Mouse (Mus musculus) spleen, postnatal 0 days (tissue): ENCODE measurements around the gene Pglyrp4. TPM values are rescaled to one million over a fixed set of nuclear protein-coding genes. Genes with fewer than 3 reads are reported as not detected.

Source experiments
- polyA plus RNA-seq: library from polyadenylated mRNA; unstranded; fragments of >200 nt; fragmentation: Nextera tagmentation; extraction: Ambion mirVana; gene quantifications from 2 replicates; pipeline ENCODE4 v1.2.1, GENCODE M21; 2015

Gene Pglyrp4
- 0.13 and 0.26 TPM in 2 replicates for polyA plus RNA-seq

DNA sequence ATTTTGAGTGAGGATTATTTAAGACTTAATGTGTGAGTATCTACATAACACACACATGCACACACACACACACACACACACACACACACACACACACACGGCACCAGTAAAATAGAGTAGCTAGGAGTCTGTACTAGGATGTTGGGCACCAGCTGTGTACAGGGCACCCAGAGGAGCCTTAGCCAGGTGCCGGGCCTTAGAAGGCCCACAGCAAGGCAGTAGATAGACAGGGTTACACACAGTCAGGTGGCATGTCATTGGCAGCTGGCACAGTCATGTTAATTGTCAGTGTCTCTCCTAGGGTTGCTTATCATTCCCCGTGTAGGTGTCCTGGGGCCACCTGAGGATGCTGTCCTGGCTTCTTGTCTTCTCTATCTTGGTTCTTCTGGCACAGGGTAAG, at the start of gene Pglyrp4:
Pglyrp4 (plus strand) TSS at position 301 of the 400 bp plus-strand sequence.

DNA sequence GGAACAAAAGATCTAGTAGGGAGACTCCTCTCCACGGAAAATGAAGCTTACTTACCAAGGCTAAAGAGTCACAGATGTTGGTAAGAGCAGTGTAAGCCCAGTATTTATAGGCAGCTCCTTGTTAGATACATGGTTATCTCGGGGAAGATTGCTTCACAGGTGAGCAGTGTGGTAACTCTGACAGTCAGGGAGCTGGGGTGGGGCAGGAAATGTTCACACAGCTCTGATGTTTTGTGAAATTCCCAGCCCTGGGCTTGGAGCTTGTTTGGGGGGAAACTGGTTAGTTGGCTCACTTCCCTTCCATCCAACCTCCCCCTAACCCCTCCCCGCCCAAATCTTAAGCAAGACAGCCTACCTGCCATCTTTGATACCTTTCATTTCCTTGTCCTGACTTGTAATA, 31.1 kb upstream of the Pglyrp4 start, which contains the start of gene S100a9:
S100a9 (minus strand) TSS at position 109 of the 400 bp plus-strand sequence.

GRCm38 (mm10) chr3:90777776-90778175, 51.1 kb downstream of the Pglyrp4 start, which contains the start of gene Gm5849:
TSS of gene Gm5849 (minus strand) at chr3:90777876.

Other genes starting within 250 kb of the Pglyrp4 start
- 36.4 and 43.7 TPM in 2 replicates for gene Snapin, start 235.9 kb upstream of the Pglyrp4 start, polyA plus RNA-seq
- gene Chtop, start 217.4 kb upstream of the Pglyrp4 start, polyA plus RNA-seq = 70.1 and 74.6 TPM in 2 replicates
- 40.2 and 50.6 TPM in 2 replicates for gene S100a1, start 212.5 kb upstream of the Pglyrp4 start, polyA plus RNA-seq
- gene S100a13, start 212.5 kb upstream of the Pglyrp4 start, polyA plus RNA-seq = 61.6 and 70.3 TPM in 2 replicates
- gene S100a14, start 200.1 kb upstream of the Pglyrp4 start, polyA plus RNA-seq = 0.15 TPM in 1 of 2 replicates, not detected in the other
- 95.5 and 120 TPM in 2 replicates for gene S100a16, start 189.7 kb upstream of the Pglyrp4 start, polyA plus RNA-seq
- 0.04 and 0.29 TPM in 2 replicates for gene S100a3, start 166.3 kb upstream of the Pglyrp4 start, polyA plus RNA-seq
- gene S100a2, start 136.7 kb upstream of the Pglyrp4 start, polyA plus RNA-seq = 0.51 and 0.53 TPM in 2 replicates
- not detected in 2 replicates for gene Gm42674, start 125.0 kb upstream of the Pglyrp4 start, polyA plus RNA-seq
- gene S100a4, start 123.1 kb upstream of the Pglyrp4 start, polyA plus RNA-seq = 31.4 and 44.9 TPM in 2 replicates
- gene S100a5, start 118.4 kb upstream of the Pglyrp4 start, polyA plus RNA-seq = not detected in 2 replicates
- 523 and 632 TPM in 2 replicates for gene S100a6, start 114.0 kb upstream of the Pglyrp4 start, polyA plus RNA-seq
- gene S100a7a, start 72.9 kb upstream of the Pglyrp4 start, polyA plus RNA-seq = 0.12 and 0.19 TPM in 2 replicates
- 6,399 and 9,279 TPM in 2 replicates for gene S100a8, start 57.9 kb upstream of the Pglyrp4 start, polyA plus RNA-seq
- 4,383 and 6,343 TPM in 2 replicates for gene S100a9, start 31.2 kb upstream of the Pglyrp4 start, polyA plus RNA-seq
- gene Gm5849, start 51.0 kb downstream of the Pglyrp4 start, polyA plus RNA-seq = not detected in 2 replicates